Mouse (Mus musculus) lung, embryonic 15.5 days (tissue): ENCODE results near the gene Nipa1. TPM values are rescaled to one million over a fixed set of nuclear protein-coding genes. Genes with fewer than 3 reads are reported as not detected.

ENCODE experiments used
- ATAC-seq: fragments of 200-750 bp; cut with Nextera tagmentation; 2 replicates; pipeline ENCODE4 v1.8.0; 2017; ENCODE audit warnings: moderate number of reproducible peaks, borderline replicate concordance; ENCODE audit not compliant: low FRiP score, low TSS enrichment; ENCODE audit errors: extremely low read depth
- H3K27ac ChIP-seq: fragments of 300-500 bp; sonication (generic); 2 replicates; pipeline ENCODE4 v1.5.1; 2015; ENCODE audit warnings: moderate library complexity, mild to moderate bottlenecking, inconsistent platforms
- H3K27me3 ChIP-seq: fragments of 300-500 bp; sonication (generic); 2 replicates; pipeline ENCODE4 v1.6.1; 2015; ENCODE audit warnings: inconsistent platforms
- H3K36me3 ChIP-seq: fragments of 300-500 bp; sonication (generic); 2 replicates; pipeline ENCODE4 v1.6.1; 2015; ENCODE audit warnings: inconsistent platforms
- H3K4me1 ChIP-seq: fragments of 300-500 bp; sonication (generic); 2 replicates; pipeline ENCODE4 v1.6.1; 2015; ENCODE audit warnings: inconsistent platforms
- H3K4me2 ChIP-seq: fragments of 300-500 bp; sonication (generic); 2 replicates; pipeline ENCODE4 v1.6.1; 2015; ENCODE audit warnings: inconsistent platforms, mild to moderate bottlenecking, moderate library complexity
- H3K4me3 ChIP-seq: fragments of 300-500 bp; sonication (generic); 2 replicates; pipeline ENCODE4 v1.5.1; 2015; ENCODE audit warnings: mild to moderate bottlenecking, inconsistent platforms
- H3K9ac ChIP-seq: fragments of 300-500 bp; sonication (generic); 2 replicates; pipeline ENCODE4 v1.6.1; 2015; ENCODE audit warnings: inconsistent platforms
- H3K9me3 ChIP-seq: fragments of 300-500 bp; sonication (generic); 2 replicates; pipeline ENCODE4 v1.6.1; 2016; ENCODE audit warnings: inconsistent platforms
- WGBS: fragments of 180-500 bp; shearing (Covaris S2); methylation state at CpG from one replicate; pipeline ENCODE4 v1.1.7; 2015; 5-methylcytosine and 5-hydroxymethylcytosine counted together
- polyA plus RNA-seq: library from polyadenylated mRNA; unstranded; fragments of >200 nt; fragmentation: Nextera tagmentation; extraction: Ambion mirVana; gene quantifications from 2 replicates; pipeline ENCODE4 v1.2.1, GENCODE M21; 2015

Gene Nipa1
- polyA plus RNA-seq, 1 experiment from 2014 or later: 7.3 TPM

DNA sequence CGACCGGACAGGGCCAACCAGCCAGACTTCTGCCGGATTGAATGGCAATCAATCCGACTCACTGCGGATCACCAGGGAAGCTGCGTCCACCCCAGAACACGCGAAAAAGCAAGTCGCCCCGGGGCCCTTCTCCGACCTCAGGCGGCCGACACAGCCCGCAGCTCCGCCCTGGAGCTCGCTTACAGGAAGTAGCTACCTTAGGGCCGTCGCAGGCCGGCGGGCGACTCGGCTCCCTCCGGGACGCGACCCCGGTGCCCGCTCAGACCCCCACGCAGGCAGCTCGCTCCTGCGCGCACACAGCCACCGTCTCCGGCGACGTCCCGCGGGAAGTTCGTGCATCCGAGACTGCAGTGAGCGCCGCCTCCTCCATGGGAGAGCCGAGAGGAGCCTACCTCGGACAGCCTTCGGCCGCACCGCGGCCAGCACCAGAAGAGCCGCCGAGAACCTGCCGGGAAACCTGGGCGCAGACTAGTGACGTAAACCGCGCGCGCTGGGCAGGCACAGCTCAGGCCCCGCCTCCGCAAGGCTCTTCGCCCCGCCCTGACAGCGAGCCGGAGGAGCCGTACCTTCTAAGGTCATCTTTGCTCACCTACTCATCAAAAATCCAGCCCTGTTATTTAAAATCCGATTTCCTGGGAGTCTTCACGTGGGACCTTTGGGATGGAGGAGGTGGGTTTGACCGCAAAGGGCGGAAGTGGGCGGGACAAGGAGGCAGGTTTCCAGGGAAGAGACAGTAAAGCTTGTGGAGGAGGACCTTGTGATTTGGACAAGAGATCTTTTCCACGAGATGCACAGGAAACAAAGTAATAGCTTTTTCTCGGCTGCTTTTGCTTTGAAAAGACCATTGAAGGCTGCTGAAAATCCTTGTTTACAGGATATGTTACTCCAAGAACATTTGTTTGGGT, 57.5 kb downstream of the Nipa1 start, which contains the start of gene Nipa2:
Nipa2 (minus strand) TSS at position 473 of the 905 bp plus-strand sequence.
- Histone ChIP-seq H3K4me1 (peaks cover 13% of the 10 kb centered on the region), H3K36me3 (peaks cover 2% of the 10 kb centered on the region; the same call in 1 of the 2 replicates), H3K9ac (peak within 1 kb of the TSS; percentile 90), H3K4me2 (peak within 1 kb of the TSS; percentile 71), H3K27ac (peak within 1 kb of the TSS; percentile 89), H3K9me3 (no peaks in the 10 kb centered on the region), H3K27me3 (no peaks in the 10 kb centered on the region), H3K4me3 (peak within 1 kb of the TSS; percentile 84)
- WGBS: under 1% methylated on average over 70 of the region's 70 CpGs
- peak; percentile 98 for ATAC-seq

DNA sequence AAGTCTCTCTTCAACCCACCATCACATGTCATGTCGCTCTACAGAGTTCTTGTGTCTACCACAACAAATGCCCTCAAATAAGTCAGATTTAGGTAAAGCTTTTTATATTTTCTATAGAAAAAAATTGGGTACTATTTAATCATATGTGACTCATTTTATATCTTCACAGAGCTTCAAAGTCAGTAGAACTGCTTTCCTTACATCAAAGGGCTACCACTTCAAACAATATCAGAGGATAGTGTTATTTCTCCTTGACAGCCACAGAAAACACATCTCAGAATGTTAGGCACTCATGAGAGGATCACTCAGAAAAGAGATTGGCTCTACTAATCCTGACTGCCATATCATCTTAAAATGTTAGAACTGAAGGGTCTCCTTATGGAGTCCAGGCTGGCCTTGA, 59.2 kb downstream of the Nipa1 start:
- Histone ChIP-seq H3K4me2 (no peak overlapping the region), H3K9ac (no peak overlapping the region), H3K9me3 (no peaks in the 10 kb centered on the region), H3K4me1 (peaks cover 13% of the 10 kb centered on the region), H3K36me3 (peaks cover 2% of the 10 kb centered on the region; the same call in 1 of the 2 replicates), H3K27ac (no peak overlapping the region), H3K4me3 (no peak overlapping the region), H3K27me3 (no peaks in the 10 kb centered on the region)
- 94% methylated on average over 1 of the region's 1 CpGs for WGBS
- ATAC-seq: no peak

DNA sequence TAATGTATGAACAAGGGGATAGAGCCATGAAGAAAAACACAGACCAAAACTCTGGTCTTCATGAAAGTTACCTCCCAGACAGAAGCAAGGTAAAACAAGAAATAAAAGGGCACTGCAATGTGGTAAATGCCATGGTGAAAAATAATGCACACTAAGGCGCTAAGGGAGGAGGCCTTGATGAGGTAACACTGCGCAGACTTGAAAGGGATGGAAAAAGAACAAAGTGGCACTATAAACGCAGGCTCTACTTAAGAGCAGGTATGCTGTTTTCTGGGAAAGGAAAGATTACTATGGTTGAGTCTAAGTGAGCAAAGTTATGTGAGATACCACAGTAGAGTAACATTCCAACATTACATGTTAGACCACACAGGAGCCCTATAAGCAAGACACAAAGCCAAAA, 60.0 kb downstream of the Nipa1 start:
- Histone ChIP-seq H3K9me3 (no peaks in the 10 kb centered on the region), H3K27ac (no peak overlapping the region), H3K27me3 (no peaks in the 10 kb centered on the region), H3K4me2 (no peak overlapping the region), H3K36me3 (peaks cover 2% of the 10 kb centered on the region; the same call in 1 of the 2 replicates), H3K4me1 (peaks cover 13% of the 10 kb centered on the region), H3K9ac (no peak overlapping the region), H3K4me3 (no peak overlapping the region)
- no peak for ATAC-seq
- WGBS: 98% methylated on average over 3 of the region's 3 CpGs

DNA sequence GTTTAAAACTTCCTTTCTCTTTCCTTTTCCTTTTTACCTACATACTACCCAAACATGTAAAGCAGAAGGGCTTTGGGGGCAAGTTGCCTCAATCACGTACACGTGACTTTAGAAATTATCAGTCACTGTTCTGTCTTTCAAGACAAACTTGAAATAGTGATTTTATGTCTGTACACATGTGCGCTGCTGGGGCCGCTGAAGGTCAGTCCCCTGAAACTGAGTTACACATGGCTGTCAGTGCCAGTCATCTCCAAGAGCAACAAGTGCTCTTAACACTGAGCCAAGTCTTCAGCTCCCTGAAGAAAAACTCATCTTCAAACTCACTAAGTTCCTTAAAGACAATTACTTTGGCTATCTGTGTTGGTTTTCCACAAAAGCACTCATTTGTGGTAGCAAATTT, 61.8 kb downstream of the Nipa1 start:
- no peaks in the 10 kb centered on the region for H3K27me3 ChIP-seq
- H3K9ac ChIP-seq: no peak overlapping the region
- H3K27ac ChIP-seq: no peak overlapping the region
- no peak overlapping the region for H3K4me2 ChIP-seq
- no peak for ATAC-seq
- no peak overlapping the region for H3K4me3 ChIP-seq
- H3K36me3 ChIP-seq: peaks cover 11% of the 10 kb centered on the region
- H3K9me3 ChIP-seq: no peaks in the 10 kb centered on the region
- peaks cover 9% of the 10 kb centered on the region for H3K4me1 ChIP-seq
- 94% methylated on average over 4 of the region's 4 CpGs for WGBS

DNA sequence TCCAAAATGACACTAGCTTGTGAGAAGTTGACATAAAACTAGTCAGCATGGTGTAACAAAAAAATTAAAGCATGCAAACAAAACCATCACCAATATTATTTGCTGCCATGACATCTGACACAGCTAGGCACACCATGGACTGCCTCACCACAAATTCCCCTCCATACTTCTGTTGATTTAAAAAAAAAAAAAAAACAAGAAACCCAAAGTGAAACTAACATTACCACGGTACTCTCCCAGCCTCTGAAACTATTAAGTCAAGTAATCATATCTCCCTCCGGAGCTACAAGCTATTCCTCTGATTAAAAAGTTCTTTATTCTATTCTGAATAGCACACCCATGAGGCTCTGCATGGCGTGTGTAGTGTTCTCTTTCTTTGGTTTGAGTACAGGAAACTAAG, 62.6 kb downstream of the Nipa1 start:
- Histone ChIP-seq H3K9ac (no peak overlapping the region), H3K4me1 (peaks cover 7% of the 10 kb centered on the region), H3K36me3 (peaks cover 11% of the 10 kb centered on the region), H3K4me3 (no peak overlapping the region), H3K27ac (no peak overlapping the region), H3K4me2 (no peak overlapping the region), H3K27me3 (no peaks in the 10 kb centered on the region), H3K9me3 (no peaks in the 10 kb centered on the region)
- ATAC-seq: no peak
- WGBS: 92% methylated on average over 3 of the region's 3 CpGs

DNA sequence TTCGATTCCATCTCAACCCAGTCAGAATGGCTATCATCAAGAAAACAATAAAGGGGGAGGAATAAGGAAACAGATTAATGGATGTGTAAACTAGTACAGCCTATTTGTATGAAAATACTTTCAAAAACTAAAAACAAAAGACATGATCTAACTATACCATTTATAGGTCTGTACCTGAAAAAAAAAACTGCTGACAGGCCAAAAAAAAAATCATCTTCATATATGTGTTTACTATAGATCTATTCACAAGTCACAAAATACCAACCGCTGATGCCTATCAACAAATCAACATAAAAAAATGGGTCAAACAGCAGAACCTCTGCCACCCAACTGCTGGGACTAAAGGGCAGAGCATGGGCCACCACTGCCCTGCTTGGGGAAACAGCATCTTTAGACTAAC, 63.7 kb downstream of the Nipa1 start:
- peaks cover 5% of the 10 kb centered on the region for H3K4me1 ChIP-seq
- 97% methylated on average over 2 of the region's 2 CpGs for WGBS
- no peak overlapping the region for H3K9ac ChIP-seq
- no peak overlapping the region for H3K27ac ChIP-seq
- no peaks in the 10 kb centered on the region for H3K27me3 ChIP-seq
- H3K36me3 ChIP-seq: peaks cover 11% of the 10 kb centered on the region
- no peak overlapping the region for H3K4me3 ChIP-seq
- no peaks in the 10 kb centered on the region for H3K9me3 ChIP-seq
- no peak overlapping the region for H3K4me2 ChIP-seq
- no peak for ATAC-seq

DNA sequence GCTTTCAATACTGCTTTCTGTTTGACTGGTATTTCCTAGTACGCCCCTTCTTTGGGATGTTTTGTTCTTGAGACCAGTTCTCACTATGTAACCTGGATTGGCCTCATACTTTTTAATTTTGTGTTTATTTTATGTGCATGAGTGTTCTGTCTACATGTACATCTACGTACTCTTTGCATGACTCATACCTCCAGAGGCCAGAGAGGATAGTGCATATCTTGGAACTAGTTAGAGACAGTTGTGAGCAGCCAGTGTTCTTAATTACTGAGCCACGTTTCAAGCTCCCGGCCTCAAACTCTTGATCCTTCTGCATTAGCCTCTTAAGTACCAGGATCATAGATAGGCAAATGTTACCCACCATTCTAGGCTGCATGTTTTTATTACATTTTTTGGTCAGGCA, 81.4 kb downstream of the Nipa1 start:
- no peak for ATAC-seq
- Histone ChIP-seq H3K36me3 (no peaks in the 10 kb centered on the region; the same call in 1 of the 2 replicates), H3K9me3 (no peaks in the 10 kb centered on the region), H3K27me3 (no peaks in the 10 kb centered on the region), H3K4me3 (no peak overlapping the region), H3K27ac (no peak overlapping the region), H3K4me1 (no peaks in the 10 kb centered on the region), H3K9ac (no peak overlapping the region), H3K4me2 (no peak overlapping the region)
- 88% methylated on average over 4 of the region's 4 CpGs for WGBS

DNA sequence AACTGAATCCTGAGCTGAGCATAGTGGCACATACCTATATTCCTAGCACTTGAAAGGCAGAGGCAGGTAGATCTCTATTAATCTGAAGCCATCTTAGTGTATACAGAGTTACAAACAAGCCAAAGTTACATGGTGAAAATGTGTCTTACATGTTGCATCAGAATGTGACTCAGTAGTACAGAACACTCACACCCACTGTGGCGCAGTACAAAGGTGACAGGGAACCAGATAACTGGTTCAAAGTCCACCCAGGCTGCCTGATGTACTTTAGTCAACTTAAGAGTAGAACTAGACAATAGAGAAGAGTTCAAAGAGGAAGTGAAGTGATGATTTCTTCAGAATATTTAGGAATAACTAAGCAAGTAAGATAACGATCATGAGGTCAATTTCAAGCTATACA, 84.7 kb downstream of the Nipa1 start:
- Histone ChIP-seq H3K27ac (no peak overlapping the region), H3K4me2 (no peak overlapping the region), H3K9ac (no peak overlapping the region), H3K9me3 (no peaks in the 10 kb centered on the region), H3K4me1 (no peaks in the 10 kb centered on the region), H3K27me3 (no peaks in the 10 kb centered on the region), H3K4me3 (no peak overlapping the region), H3K36me3 (peaks cover 15% of the 10 kb centered on the region)
- WGBS: 90% methylated on average over 2 of the region's 2 CpGs
- no peak for ATAC-seq

DNA sequence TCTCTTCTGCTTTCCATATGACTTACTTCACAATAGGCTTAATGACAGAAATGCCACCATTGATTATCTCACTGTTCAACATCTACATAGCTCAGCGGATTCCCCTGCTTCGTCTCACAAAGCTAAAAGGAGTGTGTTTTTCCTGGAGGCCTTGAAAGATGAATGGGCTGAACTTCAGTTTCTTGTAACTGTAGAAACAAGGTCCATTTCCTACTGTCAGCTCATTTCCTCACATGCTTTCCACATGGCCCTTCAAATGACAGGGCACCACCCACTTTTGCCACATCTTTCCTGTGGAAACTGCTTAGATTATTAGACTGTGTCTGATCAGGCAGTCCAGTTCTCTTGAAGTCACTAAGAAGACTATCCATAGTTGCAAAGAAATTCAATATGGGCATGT, 91.1 kb downstream of the Nipa1 start:
- Histone ChIP-seq H3K4me1 (no peaks in the 10 kb centered on the region), H3K9me3 (no peaks in the 10 kb centered on the region), H3K36me3 (peaks cover 62% of the 10 kb centered on the region), H3K4me2 (no peak overlapping the region), H3K27ac (no peak overlapping the region), H3K9ac (no peak overlapping the region), H3K27me3 (no peaks in the 10 kb centered on the region), H3K4me3 (no peak overlapping the region)
- ATAC-seq: no peak
- WGBS: 83% methylated on average over 2 of the region's 2 CpGs

Other genes starting within 250 kb of the Nipa1 start
- 26.7 and 31.5 TPM in 2 replicates for gene Tubgcp5, start 225.8 kb downstream of the Nipa1 start, polyA plus RNA-seq
- 122 and 124 TPM in 2 replicates for gene Cyfip1, start 178.2 kb downstream of the Nipa1 start, polyA plus RNA-seq
- 46.1 and 46.3 TPM in 2 replicates for gene Nipa2, start 57.5 kb downstream of the Nipa1 start, polyA plus RNA-seq
- 21.4 and 22.3 TPM in 2 replicates for gene Herc2, start 30.2 kb upstream of the Nipa1 start, polyA plus RNA-seq
- gene Oca2, start 219.8 kb upstream of the Nipa1 start, polyA plus RNA-seq: 0.05 TPM in 1 of 2 replicates, not detected in the other